Mouse (Mus musculus) intestine, postnatal 0 days (tissue): ENCODE measurements around the gene Ift27. TPM values are rescaled to one million over a fixed set of nuclear protein-coding genes. Genes with fewer than 3 reads are reported as not detected.
A peak's percentile ranks its signal among the peaks of the same experiment; 100 is the strongest.

ENCODE experiments used
- ATAC-seq: fragments of 200-750 bp; cut with Nextera tagmentation; 2 replicates; pipeline ENCODE4 v1.8.0; 2017; ENCODE audit warnings: mild to moderate bottlenecking, moderate TSS enrichment, moderate library complexity
- H3K27ac ChIP-seq: fragments of 300-500 bp; sonication (generic); 2 replicates; pipeline ENCODE4 v1.5.1; 2014; ENCODE audit warnings: mild to moderate bottlenecking, low read depth, low read length, moderate library complexity
- H3K27me3 ChIP-seq: fragments of 300-500 bp; sonication (generic); replicated peaks from 2 replicates; pipeline ENCODE4 v1.6.1; 2014; ENCODE audit warnings: low read length, mixed read lengths; ENCODE audit not compliant: control insufficient read depth, insufficient read depth
- H3K36me3 ChIP-seq: fragments of 300-500 bp; sonication (generic); 2 replicates; pipeline ENCODE4 v1.6.1; 2014; ENCODE audit warnings: mild to moderate bottlenecking, moderate library complexity; ENCODE audit not compliant: control insufficient read depth, insufficient read depth
- H3K4me1 ChIP-seq: fragments of 300-500 bp; sonication (generic); replicated peaks from 2 replicates; pipeline ENCODE4 v1.6.1; 2014; ENCODE audit warnings: antibody characterized with exemption, low read length, mixed read lengths; ENCODE audit not compliant: control insufficient read depth, insufficient read depth
- H3K4me2 ChIP-seq: fragments of 300-500 bp; sonication (generic); replicated peaks from 2 replicates; pipeline ENCODE4 v1.6.1; 2014; ENCODE audit warnings: low read depth, mild to moderate bottlenecking, moderate library complexity
- H3K4me3 ChIP-seq: fragments of 300-500 bp; sonication (generic); 2 replicates; pipeline ENCODE4 v1.5.1; 2014; ENCODE audit warnings: low read depth, low read length
- H3K9ac ChIP-seq: fragments of 300-500 bp; sonication (generic); 2 replicates; pipeline ENCODE4 v1.6.1; 2014; ENCODE audit warnings: mild to moderate bottlenecking, low read depth, low read length
- H3K9me3 ChIP-seq: fragments of 300-500 bp; sonication (generic); 2 replicates; pipeline ENCODE4 v1.6.1; 2016; ENCODE audit warnings: mixed run types; ENCODE audit not compliant: control insufficient read depth
- CTCF ChIP-seq: sonication (generic); IDR thresholded peaks from 2 replicates; pipeline ENCODE4 v1.5.1; 2016; ENCODE audit warnings: low read depth, mild to moderate bottlenecking, control low read depth, antibody characterized with exemption, moderate library complexity
- WGBS: fragments of 180-500 bp; shearing (Covaris S2); extraction: QIAGEN DNeasy Blood & Tissue Kit; methylation state at CpG from one replicate; pipeline ENCODE4 v1.1.7; 2014; 5-methylcytosine and 5-hydroxymethylcytosine counted together
- polyA plus RNA-seq: library from polyadenylated mRNA; unstranded; fragments of >200 nt; fragmentation: Nextera tagmentation; extraction: Ambion mirVana; gene quantifications from 2 replicates; pipeline ENCODE4 v1.2.1, GENCODE M21; 2015

The Ift27 gene
- polyA plus RNA-seq, 1 experiment from 2014 or later = 31.8 TPM

GRCm38 (mm10) chr15:78174887-78175245 lies 959 bp upstream of the Ift27 start:
- Histone ChIP-seq H3K4me2 (peak overlapping the region; percentile 79), H3K9ac (no peak overlapping the region), H3K4me1 (peaks cover 8% of the 10 kb centered on the region; the same call in 1 of the 2 replicates), H3K9me3 (no peaks in the 10 kb centered on the region), H3K36me3 (no peaks in the 10 kb centered on the region), H3K27me3 (no peaks in the 10 kb centered on the region), H3K4me3 (peak overlapping the region; percentile 59), H3K27ac (no peak overlapping the region)
- no peak for ATAC-seq
- TF ChIP-seq CTCF = no peak
- WGBS = 76% methylated on average over 6 of the region's 6 CpGs

DNA sequence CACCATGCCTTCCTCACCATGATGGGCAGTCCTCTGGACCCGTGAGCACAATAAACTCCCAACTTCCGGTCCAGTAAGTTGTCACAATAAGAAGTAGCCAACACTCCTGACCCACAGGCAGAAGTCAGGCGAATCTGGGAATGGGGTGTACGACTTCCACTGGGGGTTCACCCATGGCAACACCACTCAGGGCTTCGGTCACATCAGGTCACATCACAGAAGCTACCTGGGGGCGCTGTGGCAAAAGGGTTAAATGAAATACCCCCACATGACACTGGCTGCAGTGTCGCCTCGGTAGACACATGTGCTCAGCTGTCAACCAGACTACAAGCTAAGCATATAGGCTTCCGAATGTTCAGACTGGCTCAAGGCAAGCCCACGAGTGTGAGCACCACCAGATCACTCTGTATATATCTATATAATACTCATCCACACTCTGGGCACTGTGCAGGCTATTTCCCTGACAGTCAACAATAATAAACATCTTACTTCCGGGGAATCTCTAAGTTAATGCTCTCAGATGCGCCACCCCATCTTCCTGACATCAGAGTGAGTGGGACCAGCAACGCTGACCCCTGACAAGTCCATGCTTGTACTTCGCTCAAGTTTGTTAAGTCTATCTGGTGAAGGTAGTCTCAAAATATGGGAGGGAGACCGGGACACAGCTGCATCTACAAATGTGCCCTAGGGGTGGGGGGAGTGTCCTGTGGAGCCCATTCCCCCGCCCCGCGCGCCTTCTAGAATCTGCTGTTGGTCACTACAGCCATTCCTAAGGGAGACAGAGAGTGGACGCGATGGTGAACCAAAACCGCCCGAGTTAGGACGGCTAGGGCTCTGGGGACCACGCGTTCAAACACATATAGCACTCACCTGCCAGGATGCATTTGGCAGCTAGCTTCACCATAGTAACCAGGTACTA lies 749 bp downstream of the Ift27 start:
- Histone ChIP-seq H3K9ac (peak overlapping the region; percentile 45), H3K27me3 (no peaks in the 10 kb centered on the region), H3K4me2 (peak overlapping the region; percentile 79), H3K36me3 (no peaks in the 10 kb centered on the region), H3K4me1 (peaks cover 8% of the 10 kb centered on the region; the same call in 1 of the 2 replicates), H3K9me3 (no peaks in the 10 kb centered on the region), H3K27ac (no peak overlapping the region), H3K4me3 (peak overlapping the region; percentile 59)
- no peak for ATAC-seq
- 24% methylated on average over 26 of the region's 26 CpGs for WGBS
- no peak for TF ChIP-seq CTCF

- no peak overlapping the region for H3K27ac ChIP-seq
- ATAC-seq = no peak
- no peaks in the 10 kb centered on the region for H3K9me3 ChIP-seq
- 76% methylated on average over 11 of the region's 11 CpGs for WGBS
- H3K4me1 ChIP-seq = peaks cover 8% of the 10 kb centered on the region; the same call in 1 of the 2 replicates
- no peak overlapping the region for H3K4me2 ChIP-seq
- H3K27me3 ChIP-seq = no peaks in the 10 kb centered on the region
- 0 out of 2 replicates have a peak overlapping the region, but pooled peaks have one; percentile 45 for H3K9ac ChIP-seq
- TF ChIP-seq CTCF = no peak
- no peak overlapping the region for H3K4me3 ChIP-seq
- H3K36me3 ChIP-seq = no peaks in the 10 kb centered on the region
Measured at GRCm38 (mm10) chr15:78172256-78172898, 1.5 kb downstream of the Ift27 start.

DNA sequence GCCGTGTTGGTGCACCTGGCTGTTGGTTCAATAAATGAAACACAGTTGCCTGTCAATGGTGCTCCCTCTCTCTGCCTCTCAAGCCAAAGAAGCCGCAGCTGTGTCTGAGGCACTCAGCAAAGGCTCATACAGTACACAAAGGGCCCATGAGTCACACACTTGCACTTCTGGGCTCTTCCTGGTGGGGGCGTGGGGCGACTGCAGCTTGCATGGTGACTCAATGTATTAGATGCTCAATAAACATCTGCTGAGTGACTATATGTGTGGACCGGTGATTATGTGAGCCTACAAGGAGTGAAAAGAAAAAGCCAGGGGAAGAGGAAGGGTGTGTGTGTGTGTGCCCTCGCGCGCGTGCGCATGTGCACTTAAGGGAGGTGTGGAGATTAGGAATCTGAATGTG lies 2.3 kb downstream of the Ift27 start:
- no peak overlapping the region for H3K4me2 ChIP-seq
- no peaks in the 10 kb centered on the region for H3K36me3 ChIP-seq
- H3K9me3 ChIP-seq = no peaks in the 10 kb centered on the region
- TF ChIP-seq CTCF = no peak
- 93% methylated on average over 10 of the region's 10 CpGs for WGBS
- H3K27ac ChIP-seq = no peak overlapping the region
- H3K4me1 ChIP-seq = peaks cover 8% of the 10 kb centered on the region; the same call in 1 of the 2 replicates
- H3K27me3 ChIP-seq = no peaks in the 10 kb centered on the region
- no peak overlapping the region for H3K9ac ChIP-seq
- ATAC-seq = no peak
- no peak overlapping the region for H3K4me3 ChIP-seq

GRCm38 (mm10) chr15:78170708-78171107 lies 3.2 kb downstream of the Ift27 start:
- ATAC-seq = no peak
- H3K4me2 ChIP-seq = no peak overlapping the region
- TF ChIP-seq CTCF = no peak
- peaks cover 8% of the 10 kb centered on the region; the same call in 1 of the 2 replicates for H3K4me1 ChIP-seq
- H3K9ac ChIP-seq = no peak overlapping the region
- 94% methylated on average over 15 of the region's 15 CpGs for WGBS
- H3K27ac ChIP-seq = no peak overlapping the region
- H3K9me3 ChIP-seq = no peaks in the 10 kb centered on the region
- H3K4me3 ChIP-seq = no peak overlapping the region
- H3K36me3 ChIP-seq = no peaks in the 10 kb centered on the region
- H3K27me3 ChIP-seq = no peaks in the 10 kb centered on the region

DNA sequence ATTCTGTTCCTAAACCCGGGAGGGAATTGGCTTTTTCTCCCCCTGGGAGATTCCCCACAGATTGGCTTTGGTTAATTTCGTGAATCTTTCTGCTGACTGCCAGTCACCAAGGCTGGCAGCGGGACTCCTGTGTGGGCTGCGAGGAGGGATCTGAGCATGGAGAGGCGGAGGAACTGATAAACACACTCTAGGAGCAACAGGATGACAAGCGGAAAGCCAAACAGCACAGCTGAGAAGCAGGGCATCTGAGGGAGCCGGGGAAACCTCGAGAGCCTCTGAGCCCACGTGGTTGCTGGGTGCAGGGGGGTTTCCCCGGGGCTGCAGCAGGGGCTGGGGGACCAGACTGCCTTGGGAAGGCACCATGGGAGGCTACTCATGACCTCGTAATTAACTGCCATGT lies 4.3 kb downstream of the Ift27 start:
- no peaks in the 10 kb centered on the region for H3K36me3 ChIP-seq
- 78% methylated on average over 11 of the region's 11 CpGs for WGBS

More for the DNA sequence above, 4.3 kb downstream of the Ift27 start:
- Histone ChIP-seq H3K4me3 (no peak overlapping the region), H3K4me1 (peaks cover 6% of the 10 kb centered on the region; the same call in 1 of the 2 replicates), H3K4me2 (no peak overlapping the region), H3K27me3 (no peaks in the 10 kb centered on the region), H3K27ac (no peak overlapping the region), H3K9ac (no peak overlapping the region), H3K9me3 (no peaks in the 10 kb centered on the region)
- TF ChIP-seq CTCF = no peak
- no peak for ATAC-seq
